Mouse (Mus musculus) stomach, embryonic 14.5 days (tissue): Measurements from ENCODE around the gene Slc4a1ap. TPM values are rescaled to one million over a fixed set of nuclear protein-coding genes. Genes with fewer than 3 reads are reported as not detected.
"Not testable (repeated sequence)": the region's sequence is repeated elsewhere in the genome, so short reads cannot be mapped to it uniquely, and the experiment has no call there.

Experiments
- ATAC-seq: fragments of 200-750 bp; cut with Nextera tagmentation; 2 replicates; pipeline ENCODE4 v1.8.0; 2017; ENCODE audit warnings: low read depth, moderate TSS enrichment; ENCODE audit not compliant: insufficient number of reproducible peaks, insufficient read depth, low FRiP score
- H3K27ac ChIP-seq: fragments of 300-500 bp; sonication (generic); 2 replicates; pipeline ENCODE4 v1.5.1; 2014; ENCODE audit warnings: mild to moderate bottlenecking, low read length, moderate library complexity, mixed read lengths
- H3K27me3 ChIP-seq: fragments of 300-500 bp; sonication (generic); 2 replicates; pipeline ENCODE4 v1.6.1; 2014; ENCODE audit warnings: low read length, control low read depth, mixed read lengths; ENCODE audit not compliant: control insufficient read depth, insufficient read depth
- H3K36me3 ChIP-seq: fragments of 300-500 bp; sonication (generic); 2 replicates; pipeline ENCODE4 v1.6.1; 2014; ENCODE audit warnings: mild to moderate bottlenecking, control low read depth, low read length, moderate library complexity, mixed read lengths; ENCODE audit not compliant: control insufficient read depth, insufficient read depth
- H3K4me1 ChIP-seq: fragments of 300-500 bp; sonication (generic); 2 replicates; pipeline ENCODE4 v1.6.1; 2014; ENCODE audit warnings: low read length, control low read depth, mixed read lengths; ENCODE audit not compliant: control insufficient read depth, insufficient read depth
- H3K4me2 ChIP-seq: fragments of 300-500 bp; sonication (generic); replicated peaks from 2 replicates; pipeline ENCODE4 v1.6.1; 2014; ENCODE audit warnings: low read depth, low read length, control low read depth
- H3K4me3 ChIP-seq: fragments of 300-500 bp; sonication (generic); 2 replicates; pipeline ENCODE4 v1.5.1; 2014; ENCODE audit warnings: low read depth, low read length, control low read depth
- H3K9ac ChIP-seq: fragments of 300-500 bp; sonication (generic); replicated peaks from 2 replicates; pipeline ENCODE4 v1.6.1; 2014; ENCODE audit warnings: low read depth, mild to moderate bottlenecking, control low read depth, low read length, moderate library complexity, mixed read lengths
- H3K9me3 ChIP-seq: fragments of 300-500 bp; sonication (generic); 2 replicates; pipeline ENCODE4 v1.6.1; 2016; ENCODE audit warnings: low read depth, low read length, control low read depth; ENCODE audit not compliant: control insufficient read depth
- WGBS: fragments of 180-500 bp; shearing (Covaris S2); extraction: QIAGEN DNeasy Blood & Tissue Kit; methylation state at CpG from one replicate; pipeline ENCODE4 v1.1.7; 2014; 5-methylcytosine and 5-hydroxymethylcytosine counted together
- polyA plus RNA-seq: library from polyadenylated mRNA; unstranded; fragments of >200 nt; fragmentation: Nextera tagmentation; extraction: Ambion mirVana; gene quantifications from 2 replicates; pipeline ENCODE4 v1.2.1, GENCODE M21; 2014

Gene Slc4a1ap
- polyA plus RNA-seq, 1 experiment from 2014 or later, result 35.5 TPM

- no peak overlapping the region for H3K4me3 ChIP-seq
- H3K9me3 ChIP-seq, result no peaks in the 10 kb centered on the region
- H3K36me3 ChIP-seq, result no peaks in the 10 kb centered on the region
- no peaks in the 10 kb centered on the region for H3K27me3 ChIP-seq
- no peak overlapping the region for H3K27ac ChIP-seq
- WGBS, result 85% methylated on average over 3 of the region's 3 CpGs
- no peak for ATAC-seq
- H3K4me2 ChIP-seq, result no peak overlapping the region
- H3K9ac ChIP-seq, result no peak overlapping the region
- peaks cover 5% of the 10 kb centered on the region for H3K4me1 ChIP-seq
Observed at GRCm38 (mm10) chr5:31573722-31574121, 46.9 kb downstream of the Slc4a1ap start.

- Histone ChIP-seq H3K4me1 (no peaks in the 10 kb centered on the region), H3K4me3 (no peak overlapping the region), H3K9me3 (no peaks in the 10 kb centered on the region), H3K36me3 (no peaks in the 10 kb centered on the region), H3K9ac (no peak overlapping the region), H3K27me3 (no peaks in the 10 kb centered on the region), H3K4me2 (no peak overlapping the region), H3K27ac (no peak overlapping the region)
- ATAC-seq, result 0 out of 2 replicates have a peak, but pooled peaks have one; percentile 6
- WGBS, result 72% methylated on average over 7 of the region's 7 CpGs
Observed at GRCm38 (mm10) chr5:31576539-31576975, 49.8 kb downstream of the Slc4a1ap start.

- Histone ChIP-seq H3K9me3 (no peaks in the 10 kb centered on the region), H3K4me1 (no peaks in the 10 kb centered on the region), H3K27ac (no peak overlapping the region), H3K4me2 (no peak overlapping the region), H3K9ac (no peak overlapping the region), H3K27me3 (no peaks in the 10 kb centered on the region), H3K36me3 (no peaks in the 10 kb centered on the region), H3K4me3 (no peak overlapping the region)
- 72% methylated on average over 6 of the region's 6 CpGs for WGBS
- no peak for ATAC-seq
Observed at GRCm38 (mm10) chr5:31581263-31581662, 54.5 kb downstream of the Slc4a1ap start.

GRCm38 (mm10) chr5:31581932-31582331 lies 55.1 kb downstream of the Slc4a1ap start:
- H3K4me1 ChIP-seq, result no peaks in the 10 kb centered on the region
- no peak overlapping the region for H3K4me2 ChIP-seq
- H3K9me3 ChIP-seq, result no peaks in the 10 kb centered on the region
- no peak for ATAC-seq
- H3K9ac ChIP-seq, result no peak overlapping the region
- WGBS, result 73% methylated on average over 3 of the region's 3 CpGs
- no peak overlapping the region for H3K27ac ChIP-seq
- H3K27me3 ChIP-seq, result no peaks in the 10 kb centered on the region
- no peaks in the 10 kb centered on the region for H3K36me3 ChIP-seq
- no peak overlapping the region for H3K4me3 ChIP-seq

GRCm38 (mm10) chr5:31583261-31583660 lies 56.5 kb downstream of the Slc4a1ap start:
- Histone ChIP-seq H3K27me3 (no peaks in the 10 kb centered on the region), H3K4me1 (no peaks in the 10 kb centered on the region), H3K4me2 (no peak overlapping the region), H3K36me3 (no peaks in the 10 kb centered on the region), H3K27ac (no peak overlapping the region), H3K4me3 (no peak overlapping the region), H3K9ac (no peak overlapping the region), H3K9me3 (no peaks in the 10 kb centered on the region)
- 75% methylated on average over 2 of the region's 2 CpGs for WGBS
- no peak for ATAC-seq

- Histone ChIP-seq H3K9ac (no peak overlapping the region), H3K9me3 (no peaks in the 10 kb centered on the region), H3K36me3 (no peaks in the 10 kb centered on the region), H3K27ac (no peak overlapping the region), H3K4me3 (no peak overlapping the region), H3K4me1 (no peaks in the 10 kb centered on the region), H3K27me3 (no peaks in the 10 kb centered on the region), H3K4me2 (no peak overlapping the region)
- no peak for ATAC-seq
- 92% methylated on average over 4 of the region's 4 CpGs for WGBS
Observed at GRCm38 (mm10) chr5:31585526-31585925, 58.7 kb downstream of the Slc4a1ap start.

GRCm38 (mm10) chr5:31588016-31588415 lies 61.2 kb downstream of the Slc4a1ap start:
- Histone ChIP-seq H3K27ac (no peak overlapping the region), H3K9ac (no peak overlapping the region), H3K9me3 (no peaks in the 10 kb centered on the region), H3K27me3 (no peaks in the 10 kb centered on the region), H3K36me3 (no peaks in the 10 kb centered on the region), H3K4me2 (no peak overlapping the region), H3K4me3 (no peak overlapping the region), H3K4me1 (no peaks in the 10 kb centered on the region)
- WGBS, result 75% methylated on average over 2 of the region's 2 CpGs
- ATAC-seq, result no peak

- H3K4me2 ChIP-seq, H3K4me3 ChIP-seq, H3K9me3 ChIP-seq, H3K36me3 ChIP-seq, H3K27ac ChIP-seq, H3K4me1 ChIP-seq, ATAC-seq, H3K9ac ChIP-seq, H3K27me3 ChIP-seq: not testable (repeated sequence)
- WGBS, result 85% methylated on average over 8 of the region's 8 CpGs
Observed at GRCm38 (mm10) chr5:31588672-31589071, 61.9 kb downstream of the Slc4a1ap start.

- H3K27ac ChIP-seq, result no peak overlapping the region; the same call in 1 of the 2 replicates
- no peak for ATAC-seq
- H3K36me3 ChIP-seq, result no peaks in the 10 kb centered on the region
- H3K9me3 ChIP-seq, result no peaks in the 10 kb centered on the region
- 64% methylated on average over 14 of the region's 14 CpGs for WGBS
- no peaks in the 10 kb centered on the region for H3K27me3 ChIP-seq
- H3K4me3 ChIP-seq, result no peak overlapping the region
- H3K4me2 ChIP-seq, result no peak overlapping the region
- no peak overlapping the region for H3K9ac ChIP-seq
- no peaks in the 10 kb centered on the region for H3K4me1 ChIP-seq
Observed at GRCm38 (mm10) chr5:31589711-31590319, 63.0 kb downstream of the Slc4a1ap start.
